Mouse (Mus musculus) urinary bladder, postnatal 14 days (tissue): ENCODE results near the gene Chrnb4.
A peak's percentile ranks its signal among the peaks of the same experiment; 100 is the strongest.

Experiments used
- DNase-seq: peaks from one replicate; pipeline ENCODE4 v3.0.0; 2021; ENCODE audit warnings: low spot score

Gene Chrnb4

GRCm38 (mm10) chr9:55023326-55023725 lies 25.3 kb downstream of the Chrnb4 start:
- DNase-seq: no peak

DNA sequence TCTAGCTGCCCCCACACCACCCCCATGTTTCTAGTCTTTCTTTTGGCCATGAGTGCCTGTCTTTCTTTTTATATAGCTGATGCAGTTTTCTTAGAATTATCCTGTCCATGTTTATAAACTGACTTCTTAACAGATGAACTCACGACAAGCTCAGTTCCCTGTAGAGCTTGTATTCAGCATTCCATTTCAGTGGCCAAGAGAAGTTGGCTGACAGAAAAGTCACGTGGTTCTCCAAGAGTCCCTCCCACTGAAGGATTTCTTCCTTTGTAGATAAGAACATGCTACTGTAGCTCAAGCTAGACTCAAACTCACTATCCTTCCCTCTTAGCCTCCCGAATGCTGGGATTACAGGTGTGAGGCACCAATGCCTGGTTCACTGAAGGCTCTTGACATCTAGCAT lies 31.7 kb downstream of the Chrnb4 start:
- DNase-seq: no peak

GRCm38 (mm10) chr9:55010588-55011350 lies 37.8 kb downstream of the Chrnb4 start:
- DNase-seq: no peak

DNA sequence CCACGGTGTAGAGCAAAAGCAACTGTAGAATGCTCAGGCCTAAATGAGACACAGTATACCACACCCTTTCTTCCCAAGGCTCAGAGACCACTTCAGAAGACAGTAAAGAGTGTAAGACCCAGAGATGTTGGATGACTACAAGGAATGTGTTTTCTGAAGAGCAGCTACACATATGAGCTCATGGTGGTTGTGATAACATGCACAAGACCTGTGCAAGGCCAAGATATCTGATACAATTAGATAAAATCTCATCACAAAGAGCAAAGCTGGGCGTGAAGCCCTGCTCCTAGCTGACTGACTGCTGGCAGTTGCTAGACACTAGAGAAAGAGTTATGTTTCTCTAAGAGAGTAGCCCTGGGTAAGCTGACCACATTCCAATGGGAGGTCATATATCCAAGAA lies 38.9 kb downstream of the Chrnb4 start:
- no peak for DNase-seq

- no peak for DNase-seq
Measured at GRCm38 (mm10) chr9:55003609-55004008, 45.0 kb downstream of the Chrnb4 start.

DNA sequence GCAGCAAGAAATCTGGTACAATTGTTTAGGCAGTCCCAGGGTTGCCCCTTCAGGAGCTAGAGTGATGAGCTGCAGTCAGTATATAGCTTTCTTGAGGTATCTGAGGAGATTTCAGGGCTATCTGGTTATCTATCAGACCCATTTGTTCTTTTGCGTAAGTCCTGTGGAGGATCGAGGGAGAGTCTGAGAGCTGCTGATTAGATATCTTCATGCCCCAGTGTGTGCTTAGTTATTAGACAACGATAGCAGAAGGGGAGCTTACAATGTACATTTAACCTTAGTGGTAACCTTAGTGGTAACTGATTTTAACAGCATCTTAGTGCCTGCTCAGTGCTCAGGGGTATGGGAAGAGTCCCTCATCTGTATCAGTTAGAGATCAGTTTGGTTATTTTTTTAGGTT lies 52.9 kb downstream of the Chrnb4 start:
- no peak for DNase-seq

DNA sequence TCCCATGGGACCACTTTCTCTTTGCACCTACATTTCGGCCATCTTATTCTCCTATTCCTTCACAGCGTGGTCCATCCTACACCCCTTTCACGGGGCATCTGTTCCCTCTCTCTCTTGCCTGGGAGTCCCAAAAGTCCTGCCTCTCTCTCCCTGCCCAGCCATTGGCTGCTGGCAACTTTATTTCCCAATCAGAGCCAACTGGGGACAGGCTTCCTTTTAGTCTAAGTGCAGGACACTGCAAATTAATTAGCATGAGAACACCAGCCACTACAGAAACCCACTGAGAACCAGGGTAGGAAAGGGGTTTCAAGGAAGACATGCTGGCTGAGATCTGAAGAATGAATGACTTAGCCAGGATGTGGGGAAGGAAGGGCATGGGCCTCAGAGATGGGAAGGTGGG lies 54.2 kb downstream of the Chrnb4 start:
- no peak for DNase-seq

DNA sequence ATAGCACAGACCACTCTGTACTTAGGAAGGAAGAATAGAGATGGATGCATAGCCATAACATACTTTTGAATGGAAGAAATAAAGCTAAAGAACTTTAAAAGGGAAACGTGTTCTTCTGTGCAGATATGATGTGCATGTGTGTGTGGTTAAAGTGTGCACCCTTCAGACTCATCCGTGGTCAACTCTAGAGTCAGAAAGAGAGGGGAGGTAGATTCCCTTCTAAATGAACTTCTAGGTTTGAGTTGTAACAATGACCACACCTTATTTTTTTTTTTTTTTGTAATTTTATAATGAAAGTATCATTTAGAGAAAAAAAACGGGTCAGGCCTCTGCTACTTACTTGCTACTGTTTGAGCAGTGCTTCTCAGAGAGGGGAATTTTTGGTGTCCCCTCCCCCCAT lies 58.2 kb downstream of the Chrnb4 start:
- DNase-seq: no peak

- DNase-seq: no peak
Measured at GRCm38 (mm10) chr9:54982401-54982800, 66.2 kb downstream of the Chrnb4 start.

- peak; percentile 20 for DNase-seq
Measured at GRCm38 (mm10) chr9:54981291-54982191, 67.0 kb downstream of the Chrnb4 start.

DNA sequence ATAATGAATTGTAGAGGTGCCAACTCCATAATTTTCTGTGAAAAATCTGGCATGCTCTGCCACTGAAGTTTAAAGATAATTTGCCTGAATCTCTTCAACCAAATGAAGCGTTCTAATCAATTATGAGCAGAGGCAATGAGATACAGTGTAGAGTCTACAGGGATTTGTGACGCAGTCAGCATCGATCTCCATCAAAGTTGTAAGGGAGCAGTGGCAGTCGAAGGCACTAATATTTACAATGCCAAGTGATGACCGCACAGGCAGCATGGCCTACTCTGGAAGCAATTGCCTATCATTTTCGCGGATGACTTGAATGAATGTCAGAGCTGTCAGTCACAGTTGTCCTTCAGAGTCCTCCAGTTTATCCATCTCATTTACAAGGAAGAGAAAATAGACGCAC lies 67.9 kb downstream of the Chrnb4 start, which contains the start of gene Chrna5:
TSS of gene Chrna5 (plus strand) at position 207 of the 400 bp plus-strand sequence.
- DNase-seq: no peak
